16 mouse cellular contexts compared by ENCODE assay signal in genomic region chr3:51295225-51295624, GRCm38 (mm10). TPM values are rescaled to one million over a fixed set of nuclear protein-coding genes. Genes with fewer than 3 reads are reported as not detected.
DNase-seq lines count a peak whose midpoint lies in the region; TF ChIP-seq lines count a peak whose summit lies in the region.
"Had no signal": no experiment of that assay in that cellular context is flagged by ENCODE, and none has a peak within 500 bp of the region (broad histone marks: within the 10 kb centered on the region; RNA-seq: fewer than 3 reads in every experiment).

No protein-coding gene starts in this region.

- WGBS in cerebellum, adult 2 months, result 29% methylated on average over 2 of the region's 2 CpGs

- no peaks in the 10 kb centered on the region for H3K4me1 ChIP-seq in cerebellum, adult 2 months (ENCODE audit: control insufficient read depth, insufficient read depth, low read length)
- H3K4me1 ChIP-seq: embryonic facial prominence, embryonic 12.5 days had no signal

- H3K27ac ChIP-seq in cerebellum, adult 2 months (ENCODE audit: insufficient read depth, low read length), result no peak overlapping the region
- H3K27ac ChIP-seq: embryonic facial prominence, embryonic 12.5 days; liver, embryonic 15.5 days had no signal

- intact Hi-C loops in left cerebral cortex, postnatal 4 days (cut with DNase I), result no loop called here
- intact Hi-C loops in left cerebral cortex, postnatal 25 days (cut with DNase I), result no loop called here

- no peaks in the 10 kb centered on the region for H3K27me3 ChIP-seq in cerebellum, adult 2 months (ENCODE audit: control insufficient read depth, insufficient read depth, low read length)
- H3K27me3 ChIP-seq: embryonic facial prominence, embryonic 12.5 days; liver, embryonic 15.5 days; megakaryocyte, embryonic 14.5 days had no signal

- no peak for TF ChIP-seq CTCF in cerebellum, adult 2 months (IDR thresholded peaks at IDR 0.05; ENCODE audit: borderline replicate concordance, insufficient read depth, low read depth, low read length)

- no peak overlapping the region for H3K4me3 ChIP-seq in cerebellum, adult 2 months (replicated peaks; ENCODE audit: insufficient read depth, low read depth, low read length)
- H3K4me3 ChIP-seq: embryonic facial prominence, embryonic 12.5 days; liver, embryonic 15.5 days had no signal

- no peak for TF ChIP-seq POLR2A in cerebellum, adult 2 months (IDR thresholded peaks at IDR 0.05; ENCODE audit: borderline replicate concordance, insufficient read depth, low read length)

- peak; percentile 18 for DNase-seq in left cerebral cortex, adult 11 months (ENCODE audit: low spot score)
- no peak for DNase-seq in left cerebral cortex, postnatal 4 days
- DNase-seq in testis, postnatal 10 days (ENCODE audit: low spot score), result peak; percentile 23
- DNase-seq in testis, postnatal 14 days (ENCODE audit: low spot score), result no peak
- peak; percentile 29 to 78 for DNase-seq in left cerebral cortex, postnatal 25 days (ENCODE audit: low spot score in 2 of 2)
- DNase-seq in telencephalon, adult 2 months (ENCODE audit: low read depth, low spot score), result peak; percentile 54
- no peak for DNase-seq in cerebellum, adult 2 months
- no peak for DNase-seq in heart, adult 9 months (ENCODE audit: low spot score in 2 of 2)
- DNase-seq: cerebellum, adult 11 months; kidney, adult 8-10 months; kidney, postnatal 4 days; lung, postnatal 10 days; thymus, postnatal 36 days had no signal

RNA-seq across cellular contexts. Expression of gene Elf2, which starts 45.2 kb away (rescaled TPM):
- total RNA-seq in left cerebral cortex, postnatal 4 days (2021), result 10 to 100 TPM; 37.1 to 42.6 TPM
- 10 to 100 TPM; 35.6 to 36.4 TPM for total RNA-seq in left cerebral cortex, postnatal 25 days (2021)
- 38.8 and 39.1 TPM in 2 replicates for polyA plus RNA-seq in cerebellum, adult 2 months (2012; rRNA removed)

Comparison
In these comparisons a context has a peak if more than half of its experiments do, and no peak if none do; other contexts are left out.
1. DNase-seq: peak in left cerebral cortex, adult 11 months (single experiment), testis, postnatal 10 days (single experiment), left cerebral cortex, postnatal 25 days (2 of 2) and telencephalon, adult 2 months (single experiment); none in left cerebral cortex, postnatal 4 days (single experiment), testis, postnatal 14 days (single experiment), cerebellum, adult 2 months (0 of 2) and heart, adult 9 months (0 of 2).